Mouse (Mus musculus) bone marrow, adult 2 months (tissue): ENCODE measurements around the gene Tmsb15b2.

Source experiments
- CTCF ChIP-seq: fragments of 200-500 bp; IDR thresholded peaks from 2 replicates; pipeline ENCODE4 v1.5.1; 2011; ENCODE audit warnings: low read length, control low read depth; ENCODE audit not compliant: control insufficient read depth, insufficient read depth
- POLR2A ChIP-seq: fragments of 200-500 bp; IDR thresholded peaks from 2 replicates; pipeline ENCODE4 v1.6.1; 2011; ENCODE audit warnings: low read depth, mild to moderate bottlenecking, control low read depth, low read length, borderline replicate concordance; ENCODE audit not compliant: control insufficient read depth

GRCm38 (mm10) chrX:136986039-136986438, 10.7 kb upstream of the Tmsb15b2 start:
- TF ChIP-seq POLR2A (no peak), CTCF (no peak)
